Mouse (Mus musculus) ES-Bruce4 (cell line): Measurements from ENCODE around the gene Sipa1l1.

Source experiments
- CTCF ChIP-seq: IDR thresholded peaks from one replicate; pipeline ENCODE4 v1.8.1; 2011; ENCODE audit warnings: low read depth, low read length
- EP300 ChIP-seq: IDR thresholded peaks from 2 replicates; pipeline ENCODE4 v1.6.1; 2011; ENCODE audit warnings: low read depth, low read length; ENCODE audit not compliant: insufficient read depth

DNA sequence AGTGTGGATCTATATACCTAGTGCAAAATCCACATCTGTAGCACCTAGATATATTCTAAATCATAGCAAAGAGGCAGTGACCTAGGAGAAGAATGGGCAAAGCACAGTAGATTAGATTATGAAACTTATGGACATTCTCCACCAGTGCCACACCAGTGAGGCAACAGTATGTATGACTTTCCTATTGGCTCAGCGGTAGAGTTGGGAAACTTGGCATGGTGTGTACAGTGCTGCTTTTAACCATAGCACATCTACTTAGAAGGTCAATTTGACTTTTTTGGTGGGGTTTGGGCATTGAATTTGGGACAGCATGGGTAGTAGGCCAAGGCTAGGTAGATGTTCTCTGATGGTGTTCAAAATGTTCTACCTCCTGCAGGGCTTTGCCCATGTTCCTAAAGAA, 159.0 kb downstream of the Sipa1l1 start:
- TF ChIP-seq CTCF, result no peak
- TF ChIP-seq EP300, result no peak
